Mouse (Mus musculus) frontal cortex, postnatal 25 days (tissue): ENCODE results near the gene Olfr314.
"Not testable (repeated sequence)": the region's sequence is repeated elsewhere in the genome, so short reads cannot be mapped to it uniquely, and the experiment has no call there.

Experiments used
- DNase-seq, 2 experiments: peaks; one replicate each; pipeline ENCODE4 v3.0.0; 2022; ENCODE audit warnings: low spot score in 2 of 2

Gene Olfr314

DNA sequence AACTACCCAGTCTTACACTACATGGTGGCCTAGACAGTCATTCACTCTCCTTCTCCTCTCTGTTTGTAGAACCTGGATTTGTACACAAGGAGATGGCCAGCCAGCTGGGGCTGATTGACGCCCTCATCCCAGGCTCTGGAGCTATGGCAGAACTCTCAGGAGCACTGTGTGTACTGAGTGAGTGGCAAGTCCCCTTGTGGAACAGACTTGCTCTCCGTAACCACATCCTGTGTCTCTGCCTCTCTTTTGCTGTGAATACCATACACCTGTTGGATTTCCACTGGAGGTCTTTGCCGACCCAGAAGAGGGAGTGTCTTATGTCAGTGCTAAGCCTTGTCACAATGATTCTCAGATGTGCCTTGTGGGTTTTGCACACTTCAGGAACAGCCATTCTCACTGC, 49.8 kb downstream of the Olfr314 start:
- not testable (repeated sequence) for DNase-seq
